Mouse (Mus musculus) myocyte (in vitro differentiated cells): ENCODE data around the gene Rad51b.

Experiments used
- CEBPB ChIP-seq: IDR thresholded peaks from 2 replicates; pipeline ENCODE4 v1.6.1; 2011; ENCODE audit warnings: mild to moderate bottlenecking, moderate library complexity; ENCODE audit not compliant: poor library complexity, insufficient read depth, severe bottlenecking
- E2F4 ChIP-seq: IDR thresholded peaks from one replicate; pipeline ENCODE4 v1.6.1; 2011; ENCODE audit warnings: mild to moderate bottlenecking, control low read depth, moderate library complexity; ENCODE audit not compliant: insufficient read depth
- MYOD1 ChIP-seq, 3 experiments: IDR thresholded peaks; one replicate each; pipeline ENCODE4 v1.6.1; 2011; ENCODE audit warnings: control low read depth in 2 of 3, low read depth in 2 of 3, mild to moderate bottlenecking in 2 of 3, moderate library complexity in 1 of 3; ENCODE audit not compliant: insufficient read length in 2 of 3, control insufficient read depth in 1 of 3
- MYOG ChIP-seq, 3 experiments: IDR thresholded peaks; one replicate each; pipeline ENCODE4 v1.6.1; 2011; ENCODE audit warnings: control low read depth in 2 of 3, low read depth in 2 of 3, mild to moderate bottlenecking in 2 of 3; ENCODE audit not compliant: insufficient read length in 2 of 3, control insufficient read depth in 1 of 3, insufficient read depth in 1 of 3
- POLR2A ChIP-seq: IDR thresholded peaks from one replicate; pipeline ENCODE4 v1.6.1; 2011; ENCODE audit warnings: low read depth, mild to moderate bottlenecking, control low read depth, moderate library complexity; ENCODE audit not compliant: insufficient read length
- POLR2AphosphoS2 ChIP-seq: IDR thresholded peaks from one replicate; pipeline ENCODE4 v1.6.1; 2011; ENCODE audit warnings: low read depth, control low read depth; ENCODE audit not compliant: insufficient read length
- TCF12 ChIP-seq: IDR thresholded peaks from one replicate; pipeline ENCODE4 v1.6.1; 2011; ENCODE audit warnings: mild to moderate bottlenecking, control low read depth; ENCODE audit not compliant: poor library complexity, insufficient read depth, severe bottlenecking
- TCF3 ChIP-seq: IDR thresholded peaks from one replicate; pipeline ENCODE4 v1.6.1; 2011; ENCODE audit warnings: low read depth, control low read depth; ENCODE audit not compliant: insufficient read length

- TF ChIP-seq POLR2AphosphoS2 (no peak), E2F4 (no peak), POLR2A (no peak), MYOD1 (IDR thresholded peaks at IDR 0.05; ENCODE audit: control insufficient read depth in 1 of 3, insufficient read length in 2 of 3, low read depth in 2 of 3) (no peak), TCF3 (no peak), MYOG (IDR thresholded peaks at IDR 0.05; ENCODE audit: control insufficient read depth in 1 of 3, insufficient read depth in 1 of 3, insufficient read length in 2 of 3, low read depth in 2 of 3) (no peak), CEBPB (no peak), TCF12 (no peak)
Measured at GRCm38 (mm10) chr12:79735882-79736281, 438.8 kb downstream of the Rad51b start.
